Mouse (Mus musculus) limb, embryonic 15.5 days (tissue): ENCODE measurements around the gene Mpdz. TPM values are rescaled to one million over a fixed set of nuclear protein-coding genes. Genes with fewer than 3 reads are reported as not detected.

Experiments
- ATAC-seq: fragments of 200-750 bp; cut with Nextera tagmentation; 2 replicates; pipeline ENCODE4 v1.8.0; 2017; ENCODE audit warnings: low read depth, moderate TSS enrichment; ENCODE audit not compliant: insufficient number of reproducible peaks, low FRiP score, low TSS enrichment
- H3K27ac ChIP-seq: fragments of 300-500 bp; sonication (generic); 2 replicates; pipeline ENCODE4 v1.5.1; 2015; ENCODE audit warnings: moderate library complexity, mild to moderate bottlenecking, inconsistent platforms
- H3K27me3 ChIP-seq: fragments of 300-500 bp; sonication (generic); 2 replicates; pipeline ENCODE4 v1.6.1; 2015; ENCODE audit warnings: inconsistent platforms
- H3K36me3 ChIP-seq: fragments of 300-500 bp; sonication (generic); 2 replicates; pipeline ENCODE4 v1.6.1; 2015; ENCODE audit warnings: inconsistent platforms
- H3K4me1 ChIP-seq: fragments of 300-500 bp; sonication (generic); 2 replicates; pipeline ENCODE4 v1.6.1; 2015; ENCODE audit warnings: inconsistent platforms
- H3K4me2 ChIP-seq: fragments of 300-500 bp; sonication (generic); 2 replicates; pipeline ENCODE4 v1.6.1; 2015; ENCODE audit warnings: mild to moderate bottlenecking, inconsistent platforms
- H3K4me3 ChIP-seq: fragments of 300-500 bp; sonication (generic); 2 replicates; pipeline ENCODE4 v1.5.1; 2015; ENCODE audit warnings: mild to moderate bottlenecking, inconsistent platforms
- H3K9ac ChIP-seq: fragments of 300-500 bp; sonication (generic); 2 replicates; pipeline ENCODE4 v1.6.1; 2015; ENCODE audit warnings: inconsistent platforms
- H3K9me3 ChIP-seq: fragments of 300-500 bp; sonication (generic); 2 replicates; pipeline ENCODE4 v1.6.1; 2016; ENCODE audit warnings: inconsistent platforms
- WGBS: fragments of 180-500 bp; shearing (Covaris S2); methylation state at CpG from one replicate; pipeline ENCODE4 v1.1.7; 2015; 5-methylcytosine and 5-hydroxymethylcytosine counted together
- polyA plus RNA-seq: library from polyadenylated mRNA; unstranded; fragments of >200 nt; fragmentation: Nextera tagmentation; extraction: Ambion mirVana; gene quantifications from 2 replicates; pipeline ENCODE4 v1.2.1, GENCODE M21; 2015

Mpdz gene
- polyA plus RNA-seq, 1 experiment from 2014 or later = 34.4 TPM

- H3K4me2 ChIP-seq = no peak overlapping the region
- no peaks in the 10 kb centered on the region for H3K9me3 ChIP-seq
- WGBS = 62% methylated on average over 2 of the region's 2 CpGs
- peak overlapping the region; percentile 55 for H3K27ac ChIP-seq
- peaks cover 12% of the 10 kb centered on the region for H3K4me1 ChIP-seq
- H3K9ac ChIP-seq = no peak overlapping the region
- ATAC-seq = no peak
- H3K36me3 ChIP-seq = 0 out of 2 replicates have a peak, but pooled peaks cover 4% of the 10 kb centered on the region
- no peaks in the 10 kb centered on the region for H3K27me3 ChIP-seq
- no peak overlapping the region for H3K4me3 ChIP-seq
Observed at GRCm38 (mm10) chr4:81310168-81310474, 132.5 kb downstream of the Mpdz start.

- H3K36me3 ChIP-seq = 0 out of 2 replicates have a peak, but pooled peaks cover 4% of the 10 kb centered on the region
- no peak overlapping the region for H3K4me3 ChIP-seq
- H3K4me2 ChIP-seq = no peak overlapping the region
- H3K27ac ChIP-seq = peak overlapping the region; percentile 55
- H3K9ac ChIP-seq = no peak overlapping the region
- ATAC-seq = peak; percentile 71
- WGBS = 27% methylated on average over 12 of the region's 12 CpGs
- no peaks in the 10 kb centered on the region for H3K9me3 ChIP-seq
- no peaks in the 10 kb centered on the region for H3K27me3 ChIP-seq
- peaks cover 9% of the 10 kb centered on the region for H3K4me1 ChIP-seq
Observed at GRCm38 (mm10) chr4:81309473-81310167, 133.0 kb downstream of the Mpdz start.

GRCm38 (mm10) chr4:81307596-81308265 is 134.9 kb downstream of the Mpdz start:
- Histone ChIP-seq H3K36me3 (peaks cover 15% of the 10 kb centered on the region; the same call in 1 of the 2 replicates), H3K4me1 (peaks cover 5% of the 10 kb centered on the region), H3K9ac (no peak overlapping the region), H3K27me3 (no peaks in the 10 kb centered on the region), H3K4me2 (no peak overlapping the region), H3K9me3 (no peaks in the 10 kb centered on the region), H3K4me3 (no peak overlapping the region), H3K27ac (no peak overlapping the region; the same call in 1 of the 2 replicates)
- ATAC-seq = no peak
- WGBS = 61% methylated on average over 10 of the region's 10 CpGs

- H3K9ac ChIP-seq = no peak overlapping the region
- no peak overlapping the region for H3K4me3 ChIP-seq
- no peak overlapping the region for H3K27ac ChIP-seq
- 82% methylated on average over 3 of the region's 3 CpGs for WGBS
- no peak overlapping the region for H3K4me2 ChIP-seq
- H3K4me1 ChIP-seq = no peaks in the 10 kb centered on the region
- no peak for ATAC-seq
- H3K9me3 ChIP-seq = no peaks in the 10 kb centered on the region
- H3K36me3 ChIP-seq = peaks cover 30% of the 10 kb centered on the region
- no peaks in the 10 kb centered on the region for H3K27me3 ChIP-seq
Observed at GRCm38 (mm10) chr4:81302056-81302455, 140.6 kb downstream of the Mpdz start.

GRCm38 (mm10) chr4:81298384-81298783 is 144.2 kb downstream of the Mpdz start:
- H3K27me3 ChIP-seq = no peaks in the 10 kb centered on the region
- H3K9ac ChIP-seq = no peak overlapping the region
- no peaks in the 10 kb centered on the region for H3K4me1 ChIP-seq
- no peak for ATAC-seq
- peaks cover 44% of the 10 kb centered on the region for H3K36me3 ChIP-seq
- H3K9me3 ChIP-seq = no peaks in the 10 kb centered on the region
- WGBS = 70% methylated on average over 4 of the region's 4 CpGs
- H3K4me3 ChIP-seq = no peak overlapping the region
- H3K4me2 ChIP-seq = no peak overlapping the region
- H3K27ac ChIP-seq = no peak overlapping the region

GRCm38 (mm10) chr4:81293309-81293708 is 149.3 kb downstream of the Mpdz start:
- Histone ChIP-seq H3K27ac (no peak overlapping the region), H3K9ac (no peak overlapping the region), H3K4me1 (no peaks in the 10 kb centered on the region), H3K9me3 (no peaks in the 10 kb centered on the region), H3K4me2 (no peak overlapping the region), H3K36me3 (peaks cover 44% of the 10 kb centered on the region), H3K4me3 (no peak overlapping the region), H3K27me3 (no peaks in the 10 kb centered on the region)
- ATAC-seq = no peak

- no peak overlapping the region for H3K9ac ChIP-seq
- H3K4me2 ChIP-seq = no peak overlapping the region
- no peak overlapping the region for H3K27ac ChIP-seq
- peaks cover 45% of the 10 kb centered on the region for H3K36me3 ChIP-seq
- no peaks in the 10 kb centered on the region for H3K4me1 ChIP-seq
- no peaks in the 10 kb centered on the region for H3K9me3 ChIP-seq
- 73% methylated on average over 4 of the region's 4 CpGs for WGBS
- no peak overlapping the region for H3K4me3 ChIP-seq
- ATAC-seq = no peak
- H3K27me3 ChIP-seq = no peaks in the 10 kb centered on the region
Observed at GRCm38 (mm10) chr4:81285564-81285963, 157.1 kb downstream of the Mpdz start.

- no peaks in the 10 kb centered on the region for H3K27me3 ChIP-seq
- no peak for ATAC-seq
- peaks cover 44% of the 10 kb centered on the region for H3K36me3 ChIP-seq
- no peak overlapping the region for H3K4me2 ChIP-seq
- no peak overlapping the region for H3K27ac ChIP-seq
- no peak overlapping the region for H3K4me3 ChIP-seq
- H3K9me3 ChIP-seq = no peaks in the 10 kb centered on the region
- WGBS = 91% methylated on average over 3 of the region's 3 CpGs
- no peak overlapping the region for H3K9ac ChIP-seq
- no peaks in the 10 kb centered on the region for H3K4me1 ChIP-seq
Observed at GRCm38 (mm10) chr4:81283611-81284010, 159.0 kb downstream of the Mpdz start.

- Histone ChIP-seq H3K4me2 (no peak overlapping the region), H3K9ac (no peak overlapping the region), H3K27me3 (no peaks in the 10 kb centered on the region), H3K36me3 (peaks cover 45% of the 10 kb centered on the region), H3K9me3 (no peaks in the 10 kb centered on the region), H3K4me1 (no peaks in the 10 kb centered on the region), H3K27ac (no peak overlapping the region), H3K4me3 (no peak overlapping the region)
- WGBS = 77% methylated on average over 6 of the region's 6 CpGs
- ATAC-seq = no peak
Observed at GRCm38 (mm10) chr4:81283081-81283480, 159.5 kb downstream of the Mpdz start.

GRCm38 (mm10) chr4:81280098-81280497 is 162.5 kb downstream of the Mpdz start:
- Histone ChIP-seq H3K27me3 (no peaks in the 10 kb centered on the region), H3K4me3 (no peak overlapping the region), H3K9me3 (no peaks in the 10 kb centered on the region), H3K9ac (no peak overlapping the region), H3K36me3 (peaks cover 44% of the 10 kb centered on the region), H3K4me1 (no peaks in the 10 kb centered on the region), H3K4me2 (no peak overlapping the region), H3K27ac (no peak overlapping the region)
- WGBS = 92% methylated on average over 4 of the region's 4 CpGs
- no peak for ATAC-seq

GRCm38 (mm10) chr4:81279451-81279850 is 163.2 kb downstream of the Mpdz start:
- no peak overlapping the region for H3K4me2 ChIP-seq
- no peak overlapping the region for H3K4me3 ChIP-seq
- H3K9ac ChIP-seq = no peak overlapping the region
- no peak overlapping the region for H3K27ac ChIP-seq
- H3K27me3 ChIP-seq = no peaks in the 10 kb centered on the region
- H3K4me1 ChIP-seq = no peaks in the 10 kb centered on the region
- H3K9me3 ChIP-seq = no peaks in the 10 kb centered on the region
- peaks cover 39% of the 10 kb centered on the region for H3K36me3 ChIP-seq
- ATAC-seq = no peak
- 93% methylated on average over 5 of the region's 5 CpGs for WGBS

GRCm38 (mm10) chr4:81275957-81276715 is 166.5 kb downstream of the Mpdz start:
- ATAC-seq = no peak
- no peaks in the 10 kb centered on the region for H3K9me3 ChIP-seq
- H3K4me3 ChIP-seq = no peak overlapping the region
- no peaks in the 10 kb centered on the region for H3K4me1 ChIP-seq
- peaks cover 13% of the 10 kb centered on the region for H3K36me3 ChIP-seq
- no peak overlapping the region for H3K4me2 ChIP-seq
- H3K9ac ChIP-seq = no peak overlapping the region
- 70% methylated on average over 6 of the region's 6 CpGs for WGBS
- no peak overlapping the region for H3K27ac ChIP-seq
- no peaks in the 10 kb centered on the region for H3K27me3 ChIP-seq
